Mouse (Mus musculus): Measurements from ENCODE around the gene Bpifc.
"Not testable (repeated sequence)": the region's sequence is repeated elsewhere in the genome, so short reads cannot be mapped to it uniquely, and the experiment has no call there.

Gene Bpifc

DNA sequence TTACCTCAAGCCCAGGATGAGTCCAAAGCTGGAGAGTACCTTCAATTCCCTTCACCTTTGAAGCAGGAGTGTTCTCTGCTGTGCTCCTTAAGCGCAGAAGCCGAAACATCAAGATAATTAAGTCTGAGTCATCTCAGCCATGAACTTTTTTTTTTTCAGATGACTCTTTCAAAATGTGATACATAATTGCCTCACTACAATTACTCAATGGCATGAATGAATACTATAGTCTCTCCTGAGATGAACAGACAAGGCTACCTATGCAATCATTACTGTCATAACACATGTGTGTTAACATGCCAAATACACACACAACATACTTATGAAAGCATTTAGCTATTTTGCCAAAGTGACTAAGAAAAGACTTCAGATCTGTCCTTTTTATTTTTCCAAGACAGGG, at the start of gene Bpifc:
TSS of gene Bpifc (minus strand) at position 115 of the 400 bp plus-strand sequence.
- in situ Hi-C loops (cut with MboI, MseI), result no loop called here

DNA sequence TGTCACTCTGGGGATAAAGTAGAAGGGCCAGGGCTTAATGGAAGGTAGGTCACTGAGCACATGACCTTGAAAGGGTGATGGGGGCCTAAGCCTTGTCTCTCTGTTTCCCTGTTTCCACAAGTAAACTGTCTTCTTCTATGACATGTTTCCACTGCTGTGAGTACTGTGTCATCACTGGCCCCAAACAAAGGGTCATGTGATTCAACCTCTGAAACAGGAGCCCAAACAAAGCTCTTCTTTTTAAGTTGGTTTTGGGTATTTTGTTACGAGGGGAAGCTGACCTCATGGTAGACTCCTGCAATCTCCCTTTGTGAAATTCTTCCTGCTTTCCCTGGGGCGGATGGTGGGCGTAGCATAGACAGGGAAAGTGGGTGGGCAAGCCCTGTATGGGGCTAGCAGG, 48.6 kb upstream of the Bpifc start:
- in situ Hi-C loops (cut with MboI, MseI), result no loop called here

GRCm38 (mm10) chr10:86057712-86058111, 46.0 kb upstream of the Bpifc start:
- in situ Hi-C loops (cut with MboI, MseI), result no loop called here

- in situ Hi-C loops (cut with MboI, MseI), result no loop called here
Observed at GRCm38 (mm10) chr10:86057286-86057685, 45.6 kb upstream of the Bpifc start.

DNA sequence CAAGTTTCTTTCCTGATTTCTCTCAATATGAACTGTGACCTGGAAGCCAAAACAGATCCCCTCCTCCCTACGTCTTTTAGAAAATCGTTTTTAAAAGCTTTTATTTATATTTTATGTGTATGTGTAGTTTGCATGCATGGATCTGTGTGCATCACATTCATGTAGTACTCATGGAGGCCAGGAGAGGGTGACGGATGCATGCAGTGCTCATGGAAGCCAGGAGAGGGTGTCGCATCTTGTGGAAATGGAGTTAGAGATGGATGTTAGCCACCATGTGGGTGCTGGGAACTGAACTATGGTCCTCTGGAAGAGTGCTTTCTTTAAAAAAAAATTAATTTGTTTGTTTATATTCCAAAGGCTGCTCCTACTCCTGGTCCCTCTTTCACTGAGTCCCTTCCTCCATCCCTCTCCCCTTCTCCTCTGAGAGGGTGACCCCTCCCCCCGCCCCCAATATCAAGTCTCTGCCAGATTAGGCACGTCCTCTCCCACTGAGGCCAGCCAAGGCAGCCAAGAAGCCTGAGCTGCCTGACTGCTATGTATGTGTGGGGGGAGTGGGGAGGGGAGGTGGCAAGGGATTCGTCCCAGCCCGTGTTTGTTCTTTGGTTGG, 44.7 kb upstream of the Bpifc start:
- in situ Hi-C loops (cut with MboI, MseI), result no loop called here

DNA sequence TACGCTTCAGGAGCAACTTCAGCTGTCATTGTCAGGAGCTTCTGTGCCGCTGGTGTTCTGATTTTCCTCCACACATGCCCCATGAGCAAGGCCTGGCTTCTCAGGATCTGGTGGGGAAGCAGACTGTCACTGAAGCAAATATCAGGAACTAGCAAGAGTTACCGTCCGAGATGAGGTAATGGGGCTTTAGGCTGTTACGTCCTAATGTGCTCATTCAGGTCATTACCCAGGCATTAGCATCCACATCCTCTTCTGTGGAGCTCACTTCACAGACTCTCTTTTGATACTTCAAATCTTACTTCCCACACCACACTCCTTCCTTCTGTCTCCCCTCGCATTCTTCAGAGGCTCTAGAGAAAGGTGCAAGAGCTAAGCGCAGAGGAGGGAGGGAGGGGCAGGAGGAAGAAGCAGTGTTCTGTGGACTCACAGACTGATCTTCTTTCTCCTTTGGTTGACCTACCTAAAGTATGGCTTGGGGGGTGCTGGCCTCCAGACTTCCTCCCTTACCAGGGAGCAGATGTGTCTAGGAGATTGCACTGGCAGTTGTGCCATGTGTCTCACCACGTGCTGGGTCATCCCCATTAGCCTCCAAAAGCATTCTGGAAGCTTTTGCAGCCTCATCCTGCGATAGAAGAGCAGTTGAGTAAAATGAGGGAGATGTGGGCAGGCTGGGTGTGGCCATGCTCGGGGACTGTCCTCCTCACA, 41.3 kb upstream of the Bpifc start:
- in situ Hi-C loops (cut with MboI, MseI), result no loop called here

DNA sequence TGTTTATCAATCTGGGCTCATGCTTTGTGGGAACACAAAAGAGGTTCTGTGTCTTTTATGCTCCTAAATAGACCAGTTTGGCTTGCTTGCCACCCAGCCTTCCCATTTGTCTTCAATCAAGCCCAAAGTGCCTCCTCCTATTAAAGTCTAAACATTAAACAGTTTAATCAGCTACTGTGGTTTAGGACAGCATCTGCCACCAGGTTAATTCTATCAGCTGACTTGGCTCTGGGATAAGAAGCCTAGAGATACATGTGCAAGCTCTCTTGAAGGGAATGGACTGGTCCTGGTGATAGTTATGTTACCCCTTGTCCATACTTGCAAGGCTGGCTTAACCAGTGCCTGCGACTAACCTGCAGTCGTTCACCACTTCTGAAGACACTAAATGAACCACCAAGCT, 38.8 kb upstream of the Bpifc start:
- in situ Hi-C loops (cut with MboI, MseI), result no loop called here

GRCm38 (mm10) chr10:86047786-86048185, 36.1 kb upstream of the Bpifc start:
- in situ Hi-C loops (cut with MboI, MseI), result no loop called here

DNA sequence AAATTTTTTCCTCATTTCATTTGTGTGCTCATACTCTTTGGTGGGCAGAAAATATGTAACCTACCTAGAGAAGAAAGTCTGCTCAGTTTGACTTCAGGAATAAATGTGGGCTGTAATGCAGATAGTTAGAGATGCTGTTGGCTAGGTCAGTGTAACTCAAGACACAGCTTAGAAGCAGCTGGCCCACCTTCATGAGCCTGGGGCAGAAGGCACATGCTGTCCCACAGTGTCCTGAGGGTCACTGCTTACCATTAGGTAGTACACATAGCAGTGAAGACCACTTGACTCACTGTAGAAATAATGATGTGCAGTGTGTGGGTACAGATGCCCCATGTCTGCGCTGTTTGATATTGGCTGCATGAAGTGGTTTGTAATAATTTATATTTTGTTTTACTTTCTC, 34.7 kb upstream of the Bpifc start:
- in situ Hi-C loops (cut with MboI, MseI), result no loop called here

GRCm38 (mm10) chr10:86044066-86044465, 32.4 kb upstream of the Bpifc start:
- in situ Hi-C loops (cut with MboI, MseI), result no loop called here

- in situ Hi-C loops (cut with MboI, MseI), result no loop called here
Observed at GRCm38 (mm10) chr10:86043651-86044050, 32.0 kb upstream of the Bpifc start.

DNA sequence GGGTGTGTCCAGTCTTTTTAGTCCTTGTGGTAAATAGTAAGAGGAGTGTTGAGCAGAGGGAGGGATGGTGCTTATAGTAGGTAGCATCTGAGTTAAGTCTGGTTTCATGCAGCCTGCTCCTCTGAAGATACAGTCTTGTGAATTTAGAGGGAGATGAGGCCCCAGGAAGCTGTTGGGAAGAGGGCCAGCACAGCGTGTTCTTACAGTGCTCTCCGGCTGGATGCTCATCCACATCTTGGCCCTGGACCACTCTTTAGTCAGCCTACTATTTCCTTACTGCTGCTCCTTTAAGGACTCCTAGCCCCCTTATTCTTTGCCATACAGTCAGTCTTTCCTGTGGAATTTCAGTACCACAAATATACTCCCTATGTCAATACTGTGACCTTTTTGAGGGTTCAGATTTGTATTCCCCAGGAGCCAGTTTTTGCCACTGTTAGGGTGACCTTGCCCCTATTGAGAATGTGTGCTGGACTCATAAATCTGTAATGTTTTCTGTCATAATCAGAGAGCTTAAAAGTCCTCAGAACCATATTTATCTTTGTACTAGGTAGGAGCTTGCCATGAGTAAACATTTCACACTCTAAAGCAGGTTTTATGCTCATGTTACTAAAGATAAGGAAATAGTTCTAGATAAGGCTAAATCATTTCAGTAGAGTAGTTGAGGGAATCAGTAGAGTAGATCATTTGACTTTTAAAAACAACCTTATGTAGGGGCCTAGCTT, 22.5 kb upstream of the Bpifc start:
- in situ Hi-C loops (cut with MboI, MseI), result no loop called here

GRCm38 (mm10) chr10:86032517-86032916, 20.8 kb upstream of the Bpifc start:
- in situ Hi-C loops (cut with MboI, MseI), result no loop called here

DNA sequence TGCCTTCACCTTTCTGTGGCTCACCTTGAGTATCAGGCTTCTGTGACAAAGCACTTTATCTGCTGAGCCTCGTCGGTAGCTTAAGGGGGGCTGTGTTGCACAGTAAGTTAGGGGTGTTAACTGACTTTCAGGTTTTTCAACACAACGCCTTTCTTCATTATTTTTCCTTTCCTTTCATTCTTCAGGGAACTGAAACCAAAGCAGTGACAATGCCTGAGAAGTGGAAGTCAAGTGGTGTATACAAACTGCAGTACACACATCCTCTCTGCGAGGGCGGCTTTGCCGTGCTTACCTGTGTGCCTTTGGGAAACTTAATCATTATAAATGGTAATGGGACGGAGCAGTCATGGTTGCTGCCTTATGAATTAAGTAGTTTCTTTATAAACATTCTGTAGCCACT, 19.0 kb upstream of the Bpifc start:
- in situ Hi-C loops (cut with MboI, MseI), result no loop called here

GRCm38 (mm10) chr10:86026807-86027206, 15.1 kb upstream of the Bpifc start:
- in situ Hi-C loops (cut with MboI, MseI), result not testable (repeated sequence)

DNA sequence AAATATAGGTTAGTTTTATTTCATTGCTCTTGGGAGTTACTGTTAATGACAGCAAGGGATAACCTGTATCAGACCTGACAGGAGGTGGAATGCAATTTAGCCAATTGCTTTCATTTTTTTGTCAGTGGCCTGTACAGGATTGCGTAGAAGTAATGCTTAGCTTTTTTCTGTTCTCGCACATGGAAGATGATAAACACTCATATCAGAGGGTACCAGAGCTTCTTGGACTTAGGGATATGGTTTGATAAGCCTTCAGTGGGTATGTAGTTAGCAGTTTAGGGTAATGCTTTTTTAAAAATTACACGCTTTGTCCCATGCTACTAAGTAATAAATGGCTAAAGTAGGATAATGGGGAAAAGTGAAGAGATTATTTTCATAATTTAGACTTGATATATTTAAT, 14.7 kb upstream of the Bpifc start:
- in situ Hi-C loops (cut with MboI, MseI), result no loop called here

GRCm38 (mm10) chr10:86025906-86026305, 14.2 kb upstream of the Bpifc start:
- in situ Hi-C loops (cut with MboI, MseI), result no loop called here

DNA sequence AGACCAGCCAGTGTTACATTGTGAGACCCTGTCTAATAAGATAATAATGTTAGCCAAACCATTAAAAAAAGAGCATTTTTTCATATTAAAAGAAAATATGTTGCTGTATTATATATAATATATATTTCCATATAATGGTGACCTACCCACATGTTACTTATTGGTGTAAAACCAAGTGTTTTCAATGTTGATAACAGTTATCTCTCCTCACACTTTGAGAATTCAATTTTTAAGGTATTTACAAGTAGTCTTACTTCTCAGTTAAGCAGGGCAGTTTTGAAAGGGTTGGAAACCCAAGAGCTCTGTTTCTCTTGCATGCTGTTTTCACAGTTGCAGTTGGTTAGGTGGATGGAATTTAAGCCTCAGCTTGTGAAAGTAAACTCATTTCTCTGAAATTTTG, 11.5 kb upstream of the Bpifc start:
- in situ Hi-C loops (cut with MboI, MseI), result no loop called here

DNA sequence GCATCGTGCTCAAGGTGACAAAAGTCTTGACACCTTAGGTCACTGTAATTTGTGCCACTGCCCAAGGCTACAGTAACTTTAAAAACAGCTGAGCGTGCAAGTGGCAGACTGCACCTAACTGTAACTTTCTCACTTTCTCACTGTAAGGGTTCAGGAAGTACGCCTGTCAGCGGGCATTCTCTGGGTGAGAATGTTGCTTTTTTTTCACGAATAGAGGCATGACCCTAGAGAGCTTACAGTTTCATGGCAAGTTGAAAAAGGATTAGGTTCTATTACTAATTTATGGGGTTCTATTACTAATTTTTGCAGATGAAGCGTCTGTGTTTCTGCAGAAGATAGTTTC, 10.8 kb upstream of the Bpifc start:
- in situ Hi-C loops (cut with MboI, MseI), result no loop called here

DNA sequence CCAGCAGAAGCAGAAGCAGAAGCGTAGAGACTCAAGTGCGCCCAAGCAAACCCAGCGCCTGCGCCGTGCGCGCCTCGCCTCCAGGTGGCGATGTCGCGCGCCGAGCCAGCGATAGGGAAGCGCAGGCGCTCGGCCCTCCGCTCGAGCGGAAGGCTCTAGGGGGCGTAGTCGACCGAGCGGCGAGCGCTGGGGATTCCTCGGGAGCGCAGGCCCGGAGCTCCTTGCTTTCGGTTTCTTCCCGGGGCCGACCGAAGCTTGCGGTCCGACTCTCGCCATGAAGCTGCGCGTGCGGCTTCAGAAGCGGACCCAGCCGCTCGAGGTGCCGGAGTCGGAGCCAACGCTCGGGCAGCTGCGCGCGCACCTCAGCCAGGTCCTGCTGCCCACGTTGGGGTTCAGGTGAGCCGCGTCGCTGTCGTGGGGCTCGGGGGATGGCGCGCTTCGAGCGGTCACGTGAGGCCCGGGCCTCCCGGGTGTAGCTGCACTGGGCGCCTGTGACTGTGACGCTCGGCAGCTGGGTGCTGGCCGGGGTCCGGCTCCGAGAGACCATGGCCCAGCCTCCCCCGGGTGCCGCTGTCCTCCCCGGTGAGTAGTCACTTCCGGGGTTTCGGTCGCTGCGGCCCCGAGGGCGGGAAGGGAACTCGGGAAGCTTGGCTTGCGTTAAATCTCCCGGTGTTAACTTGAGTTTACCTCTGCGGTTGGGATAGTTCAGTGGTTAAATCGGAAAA, 10.2 kb upstream of the Bpifc start, which contains the start of gene Fbxo7:
TSS of gene Fbxo7 (plus strand) at position 224 of the 725 bp plus-strand sequence.
- in situ Hi-C loops (cut with MboI, MseI), result no loop called here

- in situ Hi-C loops (cut with MboI, MseI), result no loop called here
Observed at GRCm38 (mm10) chr10:86021408-86021748, 9.7 kb upstream of the Bpifc start.

DNA sequence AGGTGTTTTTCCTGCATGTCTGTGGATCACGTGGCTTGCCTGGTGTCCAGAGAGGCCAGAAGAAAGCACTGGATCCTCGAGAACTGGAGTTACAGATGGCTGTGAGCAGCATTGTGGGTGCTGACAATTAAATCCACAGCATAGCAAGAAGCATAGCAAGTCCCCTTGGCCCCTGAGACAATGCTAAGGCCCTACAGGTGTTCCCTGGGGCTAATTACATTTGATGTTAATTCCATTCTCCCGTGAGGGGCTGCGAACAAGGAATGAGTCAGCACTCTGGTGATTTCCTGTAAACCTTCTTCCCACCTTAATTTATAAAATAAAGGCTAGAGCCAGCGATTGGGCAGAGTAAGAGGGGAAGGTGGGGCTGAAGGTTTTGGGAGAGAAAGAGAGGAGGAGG, 7.1 kb upstream of the Bpifc start:
- in situ Hi-C loops (cut with MboI, MseI), result no loop called here
